Mouse (Mus musculus) neural tube, embryonic 11.5 days (tissue): ENCODE results near the gene Mn1. TPM values are rescaled to one million over a fixed set of nuclear protein-coding genes. Genes with fewer than 3 reads are reported as not detected.

ENCODE experiments used
- ATAC-seq: fragments of 200-750 bp; cut with Nextera tagmentation; 2 replicates; pipeline ENCODE4 v1.8.0; 2017; ENCODE audit warnings: moderate number of reproducible peaks, mild to moderate bottlenecking, moderate TSS enrichment, moderate library complexity; ENCODE audit not compliant: insufficient read depth, low FRiP score, low TSS enrichment
- DNase-seq: peaks from one replicate; pipeline ENCODE4 v3.0.0-alpha.2; 2015; ENCODE audit warnings: low spot score
- H3K27ac ChIP-seq: fragments of 300-500 bp; sonication (generic); 2 replicates; pipeline ENCODE4 v1.5.1; 2014; ENCODE audit warnings: low read depth, mild to moderate bottlenecking, low read length
- H3K27me3 ChIP-seq: fragments of 300-500 bp; sonication (generic); 2 replicates; pipeline ENCODE4 v1.6.1; 2014; ENCODE audit warnings: mild to moderate bottlenecking, low read length, mixed read lengths; ENCODE audit not compliant: control insufficient read depth, insufficient read depth
- H3K36me3 ChIP-seq: fragments of 300-500 bp; sonication (generic); 2 replicates; pipeline ENCODE4 v1.6.1; 2014; ENCODE audit warnings: mild to moderate bottlenecking, low read length, moderate library complexity, mixed read lengths; ENCODE audit not compliant: control insufficient read depth, insufficient read depth
- H3K4me1 ChIP-seq: fragments of 300-500 bp; sonication (generic); 2 replicates; pipeline ENCODE4 v1.6.1; 2014; ENCODE audit warnings: low read length, mixed read lengths; ENCODE audit not compliant: control insufficient read depth, insufficient read depth
- H3K4me2 ChIP-seq: fragments of 300-500 bp; sonication (generic); 2 replicates; pipeline ENCODE4 v1.6.1; 2014; ENCODE audit warnings: low read depth, mild to moderate bottlenecking, moderate library complexity
- H3K4me3 ChIP-seq: fragments of 300-500 bp; sonication (generic); 2 replicates; pipeline ENCODE4 v1.5.1; 2014; ENCODE audit warnings: low read depth, low read length
- H3K9ac ChIP-seq: fragments of 300-500 bp; sonication (generic); 2 replicates; pipeline ENCODE4 v1.6.1; 2014; ENCODE audit warnings: mild to moderate bottlenecking, low read length
- H3K9me3 ChIP-seq: fragments of 300-500 bp; sonication (generic); 2 replicates; pipeline ENCODE4 v1.6.1; 2016; ENCODE audit warnings: low read length; ENCODE audit not compliant: control insufficient read depth
- WGBS: fragments of 180-500 bp; shearing (Covaris S2); extraction: QIAGEN DNeasy Blood & Tissue Kit; methylation state at CpG from one replicate; pipeline ENCODE4 v1.1.7; 2014; 5-methylcytosine and 5-hydroxymethylcytosine counted together
- polyA plus RNA-seq: library from polyadenylated mRNA; unstranded; fragments of >200 nt; fragmentation: Nextera tagmentation; extraction: Ambion mirVana; gene quantifications from 2 replicates; pipeline ENCODE4 v1.2.1, GENCODE M21; 2014

Gene Mn1
- polyA plus RNA-seq, 1 experiment from 2014 or later, result 25.6 TPM

- no peak for ATAC-seq
Observed at GRCm38 (mm10) chr5:111402651-111402996, 14.5 kb upstream of the Mn1 start.

GRCm38 (mm10) chr5:111404721-111405120 is 12.4 kb upstream of the Mn1 start:
- H3K27me3 ChIP-seq, result no peaks in the 10 kb centered on the region
- 69% methylated on average over 6 of the region's 6 CpGs for WGBS

More at GRCm38 (mm10) chr5:111402651-111402996, 14.5 kb upstream of the Mn1 start:
- H3K4me1 ChIP-seq, result no peaks in the 10 kb centered on the region
- H3K27ac ChIP-seq, result no peak overlapping the region
- no peaks in the 10 kb centered on the region for H3K27me3 ChIP-seq
- no peak overlapping the region for H3K9ac ChIP-seq
- 90% methylated on average over 6 of the region's 6 CpGs for WGBS
- no peaks in the 10 kb centered on the region for H3K36me3 ChIP-seq
- no peak overlapping the region for H3K4me3 ChIP-seq
- no peak overlapping the region for H3K4me2 ChIP-seq
- H3K9me3 ChIP-seq, result no peaks in the 10 kb centered on the region
- no peak for DNase-seq

GRCm38 (mm10) chr5:111408470-111409105 is 8.6 kb upstream of the Mn1 start:
- ATAC-seq, result no peak
- Histone ChIP-seq H3K27ac (no peak overlapping the region), H3K4me1 (peaks cover 8% of the 10 kb centered on the region; the same call in 1 of the 2 replicates), H3K9me3 (no peaks in the 10 kb centered on the region), H3K4me3 (no peak overlapping the region), H3K36me3 (no peaks in the 10 kb centered on the region), H3K27me3 (no peaks in the 10 kb centered on the region), H3K4me2 (no peak overlapping the region), H3K9ac (no peak overlapping the region)
- DNase-seq, result peak; percentile 38
- 9% methylated on average over 13 of the region's 14 CpGs for WGBS

More at GRCm38 (mm10) chr5:111404721-111405120, 12.4 kb upstream of the Mn1 start:
- Histone ChIP-seq H3K36me3 (no peaks in the 10 kb centered on the region), H3K4me1 (peaks cover 8% of the 10 kb centered on the region; the same call in 1 of the 2 replicates), H3K9ac (no peak overlapping the region), H3K4me3 (no peak overlapping the region), H3K4me2 (no peak overlapping the region), H3K9me3 (no peaks in the 10 kb centered on the region), H3K27ac (no peak overlapping the region)
- DNase-seq (no peak), ATAC-seq (no peak)

GRCm38 (mm10) chr5:111409412-111410044 is 7.6 kb upstream of the Mn1 start:
- peak; percentile 55 for DNase-seq
- no peak for ATAC-seq
- no peak overlapping the region for H3K4me3 ChIP-seq
- 0 out of 2 replicates have a peak, but pooled peaks cover 2% of the 10 kb centered on the region for H3K27me3 ChIP-seq
- H3K4me1 ChIP-seq, result peaks cover 14% of the 10 kb centered on the region
- no peak overlapping the region for H3K9ac ChIP-seq
- no peak overlapping the region for H3K4me2 ChIP-seq
- WGBS, result 30% methylated on average over 1 of the region's 1 CpGs
- H3K36me3 ChIP-seq, result no peaks in the 10 kb centered on the region
- H3K9me3 ChIP-seq, result no peaks in the 10 kb centered on the region
- H3K27ac ChIP-seq, result no peak overlapping the region

GRCm38 (mm10) chr5:111410665-111411064 is 6.5 kb upstream of the Mn1 start:
- no peak for DNase-seq
- 83% methylated on average over 3 of the region's 3 CpGs for WGBS
- 0 out of 2 replicates have a peak, but pooled peaks cover 2% of the 10 kb centered on the region for H3K27me3 ChIP-seq

GRCm38 (mm10) chr5:111414192-111414591 is 3.0 kb upstream of the Mn1 start:
- Histone ChIP-seq H3K9me3 (no peaks in the 10 kb centered on the region), H3K9ac (no peak overlapping the region), H3K4me1 (peaks cover 29% of the 10 kb centered on the region), H3K4me2 (no peak overlapping the region; the same call in 1 of the 2 replicates), H3K36me3 (no peaks in the 10 kb centered on the region), H3K27me3 (0 out of 2 replicates have a peak, but pooled peaks cover 2% of the 10 kb centered on the region), H3K27ac (no peak overlapping the region), H3K4me3 (no peak overlapping the region)
- WGBS, result 0% methylated on average over 5 of the region's 5 CpGs
- no peak for ATAC-seq
- DNase-seq, result peak; percentile 83

More at GRCm38 (mm10) chr5:111410665-111411064, 6.5 kb upstream of the Mn1 start:
- Histone ChIP-seq H3K9ac (no peak overlapping the region), H3K9me3 (no peaks in the 10 kb centered on the region), H3K27ac (no peak overlapping the region), H3K36me3 (no peaks in the 10 kb centered on the region), H3K4me3 (no peak overlapping the region), H3K4me1 (peaks cover 25% of the 10 kb centered on the region), H3K4me2 (no peak overlapping the region)
- ATAC-seq, result no peak

GRCm38 (mm10) chr5:111414770-111415249 is 2.4 kb upstream of the Mn1 start:
- Histone ChIP-seq H3K4me1 (peaks cover 36% of the 10 kb centered on the region), H3K27ac (no peak overlapping the region), H3K36me3 (no peaks in the 10 kb centered on the region), H3K4me2 (peak overlapping the region; percentile 97; the same call in 1 of the 2 replicates), H3K4me3 (0 out of 2 replicates have a peak overlapping the region, but pooled peaks have one; percentile 8), H3K9ac (no peak overlapping the region), H3K27me3 (0 out of 2 replicates have a peak, but pooled peaks cover 3% of the 10 kb centered on the region), H3K9me3 (no peaks in the 10 kb centered on the region)
- ATAC-seq, result no peak
- WGBS, result 25% methylated on average over 4 of the region's 4 CpGs
- DNase-seq, result no peak

- Histone ChIP-seq H3K9ac (peak overlapping the region; percentile 96), H3K4me3 (peak overlapping the region; percentile 95), H3K4me2 (peak overlapping the region; percentile 97), H3K27me3 (0 out of 2 replicates have a peak, but pooled peaks cover 5% of the 10 kb centered on the region), H3K36me3 (peaks cover under 1% of the 10 kb centered on the region), H3K4me1 (peaks cover 43% of the 10 kb centered on the region), H3K27ac (0 out of 2 replicates have a peak overlapping the region, but pooled peaks have one; percentile 14), H3K9me3 (no peaks in the 10 kb centered on the region)
- WGBS, result under 1% methylated on average over 14 of the region's 14 CpGs
- peak; percentile 38 for DNase-seq
- no peak for ATAC-seq
Observed at GRCm38 (mm10) chr5:111415575-111415974, 1.6 kb upstream of the Mn1 start.
